Mouse (Mus musculus) neural tube, embryonic 11.5 days (tissue): ENCODE results near the gene Plagl1. TPM values are rescaled to one million over a fixed set of nuclear protein-coding genes. Genes with fewer than 3 reads are reported as not detected.
"Not testable (repeated sequence)": the region's sequence is repeated elsewhere in the genome, so short reads cannot be mapped to it uniquely, and the experiment has no call there.

ENCODE experiments used
- ATAC-seq: fragments of 200-750 bp; cut with Nextera tagmentation; 2 replicates; pipeline ENCODE4 v1.8.0; 2017; ENCODE audit warnings: moderate number of reproducible peaks, mild to moderate bottlenecking, moderate TSS enrichment, moderate library complexity; ENCODE audit not compliant: insufficient read depth, low FRiP score, low TSS enrichment
- DNase-seq: peaks from one replicate; pipeline ENCODE4 v3.0.0-alpha.2; 2015; ENCODE audit warnings: low spot score
- H3K27ac ChIP-seq: fragments of 300-500 bp; sonication (generic); 2 replicates; pipeline ENCODE4 v1.5.1; 2014; ENCODE audit warnings: low read depth, mild to moderate bottlenecking, low read length
- H3K27me3 ChIP-seq: fragments of 300-500 bp; sonication (generic); 2 replicates; pipeline ENCODE4 v1.6.1; 2014; ENCODE audit warnings: mild to moderate bottlenecking, low read length, mixed read lengths; ENCODE audit not compliant: control insufficient read depth, insufficient read depth
- H3K36me3 ChIP-seq: fragments of 300-500 bp; sonication (generic); 2 replicates; pipeline ENCODE4 v1.6.1; 2014; ENCODE audit warnings: mild to moderate bottlenecking, low read length, moderate library complexity, mixed read lengths; ENCODE audit not compliant: control insufficient read depth, insufficient read depth
- H3K4me1 ChIP-seq: fragments of 300-500 bp; sonication (generic); 2 replicates; pipeline ENCODE4 v1.6.1; 2014; ENCODE audit warnings: low read length, mixed read lengths; ENCODE audit not compliant: control insufficient read depth, insufficient read depth
- H3K4me2 ChIP-seq: fragments of 300-500 bp; sonication (generic); 2 replicates; pipeline ENCODE4 v1.6.1; 2014; ENCODE audit warnings: low read depth, mild to moderate bottlenecking, moderate library complexity
- H3K4me3 ChIP-seq: fragments of 300-500 bp; sonication (generic); 2 replicates; pipeline ENCODE4 v1.5.1; 2014; ENCODE audit warnings: low read depth, low read length
- H3K9ac ChIP-seq: fragments of 300-500 bp; sonication (generic); 2 replicates; pipeline ENCODE4 v1.6.1; 2014; ENCODE audit warnings: mild to moderate bottlenecking, low read length
- H3K9me3 ChIP-seq: fragments of 300-500 bp; sonication (generic); 2 replicates; pipeline ENCODE4 v1.6.1; 2016; ENCODE audit warnings: low read length; ENCODE audit not compliant: control insufficient read depth
- WGBS: fragments of 180-500 bp; shearing (Covaris S2); extraction: QIAGEN DNeasy Blood & Tissue Kit; methylation state at CpG from one replicate; pipeline ENCODE4 v1.1.7; 2014; 5-methylcytosine and 5-hydroxymethylcytosine counted together
- polyA plus RNA-seq: library from polyadenylated mRNA; unstranded; fragments of >200 nt; fragmentation: Nextera tagmentation; extraction: Ambion mirVana; gene quantifications from 2 replicates; pipeline ENCODE4 v1.2.1, GENCODE M21; 2014

Gene Plagl1
- 147 and 150 TPM in 2 replicates for polyA plus RNA-seq

- no peak within 1 kb of the TSS for H3K27ac ChIP-seq
- peaks cover 8% of the 10 kb centered on the region for H3K4me1 ChIP-seq
- DNase-seq: no peak
- no peaks in the 10 kb centered on the region for H3K9me3 ChIP-seq
- H3K9ac ChIP-seq: peak within 1 kb of the TSS; percentile 54
- H3K4me3 ChIP-seq: peak within 1 kb of the TSS; percentile 35
- H3K4me2 ChIP-seq: peak within 1 kb of the TSS; percentile 64
- no peak for ATAC-seq
- H3K27me3 ChIP-seq: peaks cover 19% of the 10 kb centered on the region
- no peaks in the 10 kb centered on the region for H3K36me3 ChIP-seq
- WGBS: 56% methylated on average over 11 of the region's 11 CpGs
These were observed at the start of gene Plagl1 for GRCm38 (mm10) chr10:13060021-13060668. Gene Plagl1 (plus strand): TSS chr10:13060504.

- no peaks in the 10 kb centered on the region for H3K27me3 ChIP-seq
- DNase-seq (no peak), ATAC-seq (no peak)
- H3K4me2 ChIP-seq: no peak overlapping the region
- no peaks in the 10 kb centered on the region for H3K36me3 ChIP-seq
- H3K9ac ChIP-seq: no peak overlapping the region
- peaks cover 4% of the 10 kb centered on the region; the same call in 1 of the 2 replicates for H3K4me1 ChIP-seq
- no peak overlapping the region for H3K4me3 ChIP-seq
- WGBS: 73% methylated on average over 7 of the region's 7 CpGs
- no peaks in the 10 kb centered on the region for H3K9me3 ChIP-seq
- H3K27ac ChIP-seq: no peak overlapping the region
These were observed 46.3 kb upstream of the Plagl1 start for GRCm38 (mm10) chr10:13014026-13014425.

- no peak overlapping the region for H3K9ac ChIP-seq
- no peaks in the 10 kb centered on the region for H3K36me3 ChIP-seq
- DNase-seq (peak; percentile 35), ATAC-seq (peak; percentile 29; the same call in 1 of the 2 replicates)
- WGBS: 28% methylated on average over 4 of the region's 4 CpGs
- H3K27me3 ChIP-seq: no peaks in the 10 kb centered on the region
- H3K27ac ChIP-seq: no peak overlapping the region
- H3K4me3 ChIP-seq: no peak overlapping the region
- H3K4me2 ChIP-seq: no peak overlapping the region
- H3K4me1 ChIP-seq: no peaks in the 10 kb centered on the region
- H3K9me3 ChIP-seq: no peaks in the 10 kb centered on the region
These were observed 43.7 kb upstream of the Plagl1 start for GRCm38 (mm10) chr10:13016573-13016972.

GRCm38 (mm10) chr10:13018510-13018909, 41.8 kb upstream of the Plagl1 start:
- no peak overlapping the region for H3K4me2 ChIP-seq
- H3K36me3 ChIP-seq: no peaks in the 10 kb centered on the region
- H3K9ac ChIP-seq: no peak overlapping the region
- H3K9me3 ChIP-seq: no peaks in the 10 kb centered on the region
- 64% methylated on average over 7 of the region's 7 CpGs for WGBS
- ATAC-seq (peak; percentile 32; the same call in 1 of the 2 replicates), DNase-seq (peak; percentile 65)
- no peak overlapping the region for H3K4me3 ChIP-seq
- H3K27me3 ChIP-seq: no peaks in the 10 kb centered on the region
- H3K4me1 ChIP-seq: no peaks in the 10 kb centered on the region
- H3K27ac ChIP-seq: no peak overlapping the region

- WGBS: 84% methylated on average over 5 of the region's 5 CpGs
- ATAC-seq (no peak), DNase-seq (no peak)
- Histone ChIP-seq H3K27ac (no peak overlapping the region), H3K9me3 (no peaks in the 10 kb centered on the region), H3K36me3 (no peaks in the 10 kb centered on the region), H3K4me2 (no peak overlapping the region), H3K9ac (no peak overlapping the region), H3K4me3 (no peak overlapping the region), H3K27me3 (no peaks in the 10 kb centered on the region), H3K4me1 (no peaks in the 10 kb centered on the region)
These were observed 41.3 kb upstream of the Plagl1 start for GRCm38 (mm10) chr10:13019026-13019425.

- Histone ChIP-seq H3K36me3 (no peaks in the 10 kb centered on the region), H3K9ac (no peak overlapping the region), H3K4me3 (no peak overlapping the region), H3K4me2 (no peak overlapping the region), H3K27me3 (no peaks in the 10 kb centered on the region), H3K4me1 (no peaks in the 10 kb centered on the region), H3K27ac (no peak overlapping the region), H3K9me3 (no peaks in the 10 kb centered on the region)
- ATAC-seq (no peak), DNase-seq (no peak)
- WGBS: 91% methylated on average over 4 of the region's 4 CpGs
These were observed 38.2 kb upstream of the Plagl1 start for GRCm38 (mm10) chr10:13022103-13022502.

GRCm38 (mm10) chr10:13023985-13024384, 36.3 kb upstream of the Plagl1 start:
- not testable (repeated sequence) for H3K9me3 ChIP-seq, H3K9ac ChIP-seq, H3K27me3 ChIP-seq, H3K4me2 ChIP-seq, H3K27ac ChIP-seq, ATAC-seq, H3K36me3 ChIP-seq, H3K4me1 ChIP-seq, H3K4me3 ChIP-seq, DNase-seq
- 86% methylated on average over 3 of the region's 3 CpGs for WGBS

- no peaks in the 10 kb centered on the region for H3K4me1 ChIP-seq
- 93% methylated on average over 5 of the region's 5 CpGs for whole genome bisulfite sequencing
These were observed 32.6 kb upstream of the Plagl1 start for GRCm38 (mm10) chr10:13027702-13028101.

GRCm38 (mm10) chr10:13028215-13028614, 32.1 kb upstream of the Plagl1 start:
- H3K36me3 ChIP-seq: no peaks in the 10 kb centered on the region
- H3K4me2 ChIP-seq: no peak overlapping the region
- no peak overlapping the region for H3K4me3 ChIP-seq
- ATAC-seq (no peak), DNase-seq (no peak)
- H3K27ac ChIP-seq: no peak overlapping the region
- no peak overlapping the region for H3K9ac ChIP-seq
- WGBS: 100% methylated on average over 1 of the region's 1 CpGs
- no peaks in the 10 kb centered on the region for H3K9me3 ChIP-seq
- no peaks in the 10 kb centered on the region for H3K4me1 ChIP-seq
- no peaks in the 10 kb centered on the region for H3K27me3 ChIP-seq

More at GRCm38 (mm10) chr10:13027702-13028101, 32.6 kb upstream of the Plagl1 start:
- H3K9me3 ChIP-seq: no peaks in the 10 kb centered on the region
- no peak overlapping the region for H3K9ac ChIP-seq
- ATAC-seq (no peak), DNase-seq (no peak)
- no peaks in the 10 kb centered on the region for H3K36me3 ChIP-seq
- no peak overlapping the region for H3K4me2 ChIP-seq
- H3K4me3 ChIP-seq: no peak overlapping the region
- H3K27ac ChIP-seq: no peak overlapping the region
- no peaks in the 10 kb centered on the region for H3K27me3 ChIP-seq
